Mouse (Mus musculus) frontal cortex, postnatal 10 days (tissue): ENCODE measurements at regions not wholly inside any gene's neighbourhood (a gene's known extent, or its start where the extent isn't known, plus 50 kb on each side); places are given as distances from the start of the nearest gene placed in this dataset.
A peak's percentile ranks its signal among the peaks of the same experiment; 100 is the strongest.

Experiments used
- DNase-seq, 2 experiments: peaks; one replicate each; pipeline ENCODE4 v3.0.0; 2022; ENCODE audit warnings: low spot score in 2 of 2, mixed read lengths in 1 of 2

- DNase-seq: no peak
Observed at GRCm38 (mm10) chr10:19140628-19141027, 125.2 kb upstream of the Tnfaip3 start.

- DNase-seq: no peak
Observed at GRCm38 (mm10) chr10:19139234-19139633, 123.8 kb upstream of the Tnfaip3 start.

GRCm38 (mm10) chr10:19138258-19138657 lies 122.8 kb upstream of the Tnfaip3 start:
- no peak for DNase-seq

GRCm38 (mm10) chr10:19127581-19128291 lies 112.3 kb upstream of the Tnfaip3 start:
- no peak for DNase-seq

- DNase-seq: no peak
Observed at GRCm38 (mm10) chr10:19126922-19127321, 111.5 kb upstream of the Tnfaip3 start.

- DNase-seq: no peak
Observed at GRCm38 (mm10) chr10:19126438-19126837, 111.0 kb upstream of the Tnfaip3 start.

- DNase-seq: no peak
Observed at GRCm38 (mm10) chr10:19123691-19124090, 108.2 kb upstream of the Tnfaip3 start.

- DNase-seq: peak; percentile 10 to 18
Observed at GRCm38 (mm10) chr10:19122221-19122620, 106.8 kb upstream of the Tnfaip3 start.

- DNase-seq: no peak
Observed at GRCm38 (mm10) chr10:19119281-19120049, 104.0 kb upstream of the Tnfaip3 start.

GRCm38 (mm10) chr10:19118569-19119280 lies 103.3 kb upstream of the Tnfaip3 start:
- DNase-seq: no peak

- DNase-seq: no peak
Observed at GRCm38 (mm10) chr10:19117071-19117605, 101.7 kb upstream of the Tnfaip3 start.

- DNase-seq: no peak
Observed at GRCm38 (mm10) chr10:19112459-19112858, 97.0 kb upstream of the Tnfaip3 start.

- DNase-seq: no peak
Observed at GRCm38 (mm10) chr10:19105231-19105681, 89.8 kb upstream of the Tnfaip3 start.

GRCm38 (mm10) chr10:19104671-19105203 lies 89.3 kb upstream of the Tnfaip3 start:
- DNase-seq: no peak

- no peak for DNase-seq
Observed at GRCm38 (mm10) chr10:19099369-19100285, 84.2 kb upstream of the Tnfaip3 start.

- DNase-seq: peak in 1 of 2 experiments; percentile 32
Observed at GRCm38 (mm10) chr10:19094297-19094696, 78.8 kb upstream of the Tnfaip3 start.

GRCm38 (mm10) chr10:19093689-19094088 lies 78.2 kb upstream of the Tnfaip3 start:
- DNase-seq: no peak

- no peak for DNase-seq
Observed at GRCm38 (mm10) chr10:19091949-19092348, 76.5 kb upstream of the Tnfaip3 start.

- DNase-seq: no peak
Observed at GRCm38 (mm10) chr10:19091110-19091509, 75.7 kb upstream of the Tnfaip3 start.

- DNase-seq: no peak
Observed at GRCm38 (mm10) chr10:19086995-19087394, 71.5 kb upstream of the Tnfaip3 start.

GRCm38 (mm10) chr10:19082136-19082535 lies 66.7 kb upstream of the Tnfaip3 start:
- DNase-seq: no peak
